Mouse (Mus musculus): ENCODE results near the gene Brwd1. TPM values are rescaled to one million over a fixed set of nuclear protein-coding genes. Genes with fewer than 3 reads are reported as not detected.
"Not testable (repeated sequence)": the region's sequence is repeated elsewhere in the genome, so short reads cannot be mapped to it uniquely, and the experiment has no call there.

Brwd1 gene
- polyA plus RNA-seq, 1 experiment from 2014 or later: 212 TPM

DNA sequence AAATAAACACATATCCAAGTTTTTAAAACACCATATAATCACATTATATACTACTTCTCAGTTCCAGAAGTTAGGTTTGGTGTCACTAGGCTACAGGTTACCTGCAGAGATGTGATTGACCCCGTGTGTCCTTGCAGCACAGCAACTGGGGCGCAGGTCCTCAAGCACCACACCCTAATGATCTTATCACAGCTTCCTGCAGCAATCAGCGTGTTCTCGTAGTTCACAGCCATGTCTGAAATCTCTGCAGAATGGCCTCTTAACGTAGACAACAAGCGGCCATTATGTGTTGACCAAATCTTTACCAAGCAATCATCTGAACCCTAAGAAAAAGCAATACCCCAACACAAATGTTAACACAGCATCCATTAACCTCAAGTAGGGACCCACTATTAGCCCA, 17.7 kb downstream of the Brwd1 start:
- H3K4me1 ChIP-seq: no peaks in the 10 kb centered on the region
- ATAC-seq (ENCODE audit: low FRiP score): no peak
- H3K27ac ChIP-seq: no peak overlapping the region
- H3K4me2 ChIP-seq: no peak overlapping the region
- 96% methylated on average over 6 of the region's 6 CpGs for WGBS
- no peak overlapping the region for H3K4me3 ChIP-seq (replicated peaks)
- no peaks in the 10 kb centered on the region for H3K9me3 ChIP-seq
- H3K36me3 ChIP-seq (replicated peaks): peaks cover 90% of the 10 kb centered on the region
- no peak overlapping the region for H3K9ac ChIP-seq
- H3K27me3 ChIP-seq: no peaks in the 10 kb centered on the region

DNA sequence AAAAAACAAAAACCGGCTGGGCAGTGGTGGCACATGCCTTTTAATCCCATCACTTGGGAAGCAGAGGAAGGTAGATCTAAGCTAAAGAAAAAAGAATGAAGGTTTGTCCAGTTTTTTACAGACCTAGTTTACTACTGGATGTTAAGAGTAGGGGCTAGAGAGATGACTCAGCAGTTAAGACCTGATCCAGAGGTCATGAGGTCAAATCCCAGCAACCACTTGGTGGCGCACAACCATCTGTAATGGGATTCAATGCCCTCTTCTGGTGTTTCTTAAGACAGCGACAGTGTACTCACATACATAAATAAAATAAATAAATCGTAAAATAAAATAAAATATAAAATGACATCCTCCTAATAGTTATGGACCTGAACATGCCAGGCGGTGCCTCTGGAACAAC, 38.2 kb downstream of the Brwd1 start:
- Histone ChIP-seq H3K27me3 (no peaks in the 10 kb centered on the region), H3K36me3 (replicated peaks) (peaks cover 81% of the 10 kb centered on the region), H3K4me3 (replicated peaks) (no peak overlapping the region), H3K9ac (no peak overlapping the region), H3K4me2 (no peak overlapping the region), H3K4me1 (no peaks in the 10 kb centered on the region), H3K9me3 (no peaks in the 10 kb centered on the region), H3K27ac (no peak overlapping the region)
- no peak for ATAC-seq (ENCODE audit: low FRiP score)
- WGBS: 65% methylated on average over 5 of the region's 5 CpGs

DNA sequence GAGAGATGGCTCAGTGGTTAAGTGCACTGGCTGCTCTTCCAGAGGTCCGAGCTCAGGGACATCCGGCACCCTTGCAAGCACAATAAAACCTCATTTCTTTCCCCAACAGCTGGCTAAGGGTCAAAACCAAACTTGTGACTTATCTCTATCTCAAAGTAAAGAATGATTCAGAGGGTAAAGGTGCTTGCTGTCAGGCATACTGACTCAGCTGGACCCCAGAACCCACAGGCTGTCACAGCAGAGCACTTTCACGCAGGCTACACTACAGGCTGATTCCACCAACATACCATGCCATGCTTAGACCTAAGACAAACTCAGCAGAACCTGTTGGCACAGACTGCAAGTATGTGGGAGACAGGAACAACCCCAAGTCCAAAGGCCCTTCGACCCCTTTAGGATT, 41.6 kb downstream of the Brwd1 start:
- Histone ChIP-seq H3K27me3 (no peaks in the 10 kb centered on the region), H3K4me3 (replicated peaks) (no peak overlapping the region), H3K9ac (no peak overlapping the region), H3K4me2 (no peak overlapping the region), H3K4me1 (no peaks in the 10 kb centered on the region), H3K36me3 (replicated peaks) (peaks cover 91% of the 10 kb centered on the region), H3K27ac (no peak overlapping the region), H3K9me3 (no peaks in the 10 kb centered on the region)
- no peak for ATAC-seq (ENCODE audit: low FRiP score)
- 95% methylated on average over 4 of the region's 4 CpGs for WGBS

DNA sequence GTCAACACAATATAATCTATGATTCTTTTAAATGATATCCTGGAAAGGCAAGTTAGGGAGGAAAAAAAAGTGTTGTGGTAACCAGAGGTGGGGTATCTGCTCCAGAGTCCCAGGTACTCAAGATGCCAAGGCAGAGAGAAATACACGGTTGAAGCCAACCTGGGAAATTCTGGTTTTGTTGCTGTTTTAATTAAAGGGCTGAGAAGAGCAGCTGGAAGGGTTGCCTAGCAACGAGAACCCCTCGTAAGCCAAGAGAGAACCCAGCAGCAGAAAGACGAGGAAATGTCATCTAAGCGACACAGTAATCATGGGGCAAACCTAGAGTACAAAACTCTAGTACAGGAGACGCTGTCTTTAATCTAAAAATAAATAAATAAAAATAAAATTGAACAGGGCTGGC, 42.8 kb downstream of the Brwd1 start:
- no peaks in the 10 kb centered on the region for H3K27me3 ChIP-seq
- WGBS: 56% methylated on average over 6 of the region's 6 CpGs
- no peak overlapping the region for H3K27ac ChIP-seq
- peaks cover 93% of the 10 kb centered on the region for H3K36me3 ChIP-seq (replicated peaks)
- no peaks in the 10 kb centered on the region for H3K4me1 ChIP-seq
- no peak overlapping the region for H3K4me3 ChIP-seq (replicated peaks)
- ATAC-seq (ENCODE audit: low FRiP score): no peak
- H3K9ac ChIP-seq: no peak overlapping the region
- no peak overlapping the region for H3K4me2 ChIP-seq
- no peaks in the 10 kb centered on the region for H3K9me3 ChIP-seq

DNA sequence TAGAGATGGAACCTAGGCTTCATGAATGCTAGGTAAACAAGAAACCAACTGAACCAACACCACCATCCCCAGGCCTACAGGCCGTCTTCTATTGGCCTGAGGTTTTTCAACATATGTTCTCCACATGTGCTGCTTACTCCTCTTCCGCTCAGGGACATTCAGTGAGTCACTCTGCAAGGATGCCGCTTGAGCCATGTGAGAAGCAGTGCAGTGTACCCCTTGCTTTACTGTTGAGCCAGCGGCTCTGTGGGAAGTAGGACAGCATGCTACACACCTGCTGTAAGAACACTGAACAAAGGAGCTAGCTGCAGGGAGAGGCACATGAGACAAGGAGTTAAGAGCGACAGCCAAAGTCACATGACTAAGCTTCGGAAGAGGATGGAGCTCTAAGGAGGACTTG, 47.9 kb downstream of the Brwd1 start:
- H3K27ac ChIP-seq: no peak overlapping the region
- 91% methylated on average over 6 of the region's 6 CpGs for WGBS
- peaks cover 96% of the 10 kb centered on the region for H3K36me3 ChIP-seq (replicated peaks)
- H3K4me3 ChIP-seq (replicated peaks): no peak overlapping the region
- no peak overlapping the region for H3K4me2 ChIP-seq
- H3K27me3 ChIP-seq: no peaks in the 10 kb centered on the region
- H3K9me3 ChIP-seq: no peaks in the 10 kb centered on the region
- ATAC-seq (ENCODE audit: low FRiP score): no peak
- H3K4me1 ChIP-seq: no peaks in the 10 kb centered on the region
- no peak overlapping the region for H3K9ac ChIP-seq

DNA sequence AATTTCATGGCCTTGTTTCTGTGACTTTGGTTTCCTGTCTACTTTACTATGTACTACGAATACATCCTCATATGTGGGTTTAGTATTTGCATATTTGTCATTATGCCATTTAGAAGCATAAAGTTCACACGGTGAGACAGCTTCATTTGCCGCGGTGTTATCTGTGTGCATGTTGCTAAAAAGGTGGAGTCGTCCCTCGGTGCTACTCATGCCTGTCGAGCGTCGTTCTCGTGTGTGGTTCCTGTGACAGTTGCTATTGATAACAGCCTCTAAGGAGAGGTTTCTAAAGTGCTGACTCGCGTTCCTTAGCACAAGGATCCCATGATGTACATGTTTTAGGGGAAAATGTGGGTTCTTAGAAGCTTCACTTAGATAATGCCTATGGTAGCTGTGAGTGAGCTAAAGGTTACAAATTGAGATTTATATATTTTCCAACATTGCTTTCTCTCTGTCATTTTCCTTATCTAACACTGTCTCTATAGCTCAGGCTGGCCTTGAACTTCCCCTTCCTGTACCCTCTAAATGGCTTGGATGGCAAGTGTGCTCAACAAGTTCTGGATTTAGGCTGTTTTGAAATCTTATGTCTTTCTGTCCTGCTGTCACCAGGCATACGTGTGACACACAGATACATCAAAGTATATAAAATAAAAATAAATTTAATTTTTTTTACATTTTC, 49.8 kb downstream of the Brwd1 start:
- no peak for ATAC-seq (ENCODE audit: low FRiP score)
- no peaks in the 10 kb centered on the region for H3K9me3 ChIP-seq
- no peak overlapping the region for H3K27ac ChIP-seq
- 92% methylated on average over 13 of the region's 13 CpGs for WGBS
- H3K4me1 ChIP-seq: no peaks in the 10 kb centered on the region
- H3K4me3 ChIP-seq (replicated peaks): no peak overlapping the region
- H3K9ac ChIP-seq: no peak overlapping the region
- H3K27me3 ChIP-seq: no peaks in the 10 kb centered on the region
- H3K4me2 ChIP-seq: no peak overlapping the region
- peaks cover 98% of the 10 kb centered on the region for H3K36me3 ChIP-seq (replicated peaks)

DNA sequence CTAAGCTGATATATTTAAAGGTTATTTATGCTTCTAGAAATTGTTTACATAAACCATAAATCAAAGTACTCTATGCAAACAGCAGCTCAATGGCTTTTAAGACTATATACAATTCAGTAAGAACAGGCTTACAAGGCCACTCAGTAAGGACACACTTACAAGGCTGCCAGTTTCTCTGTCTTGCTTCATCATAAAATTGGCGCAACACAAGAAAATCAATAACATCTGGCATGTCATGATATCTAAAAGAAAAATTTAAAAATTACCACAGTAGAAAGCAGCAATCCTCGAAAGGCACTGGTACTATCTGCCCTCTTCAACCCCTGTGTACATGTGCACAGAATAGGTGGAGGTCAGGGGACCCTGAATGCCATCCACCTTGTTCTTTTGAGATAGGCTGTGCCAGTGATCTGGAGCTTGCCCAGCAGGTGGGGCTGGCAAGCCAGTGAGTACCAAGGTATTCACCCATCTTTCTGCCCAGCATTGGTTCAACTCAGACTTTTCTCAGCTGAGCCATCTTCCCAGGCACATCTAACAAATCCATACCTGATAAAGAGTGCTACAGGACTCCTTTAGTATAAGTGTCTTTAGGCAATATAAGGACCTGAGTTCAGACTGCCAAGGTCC, 51.7 kb downstream of the Brwd1 start:
- Histone ChIP-seq H3K4me2 (no peak overlapping the region), H3K27ac (no peak overlapping the region), H3K9me3 (no peaks in the 10 kb centered on the region), H3K36me3 (replicated peaks) (peaks cover 98% of the 10 kb centered on the region), H3K9ac (no peak overlapping the region), H3K27me3 (no peaks in the 10 kb centered on the region), H3K4me1 (no peaks in the 10 kb centered on the region), H3K4me3 (replicated peaks) (no peak overlapping the region)
- no peak for ATAC-seq (ENCODE audit: low FRiP score)
- WGBS: 94% methylated on average over 2 of the region's 2 CpGs

DNA sequence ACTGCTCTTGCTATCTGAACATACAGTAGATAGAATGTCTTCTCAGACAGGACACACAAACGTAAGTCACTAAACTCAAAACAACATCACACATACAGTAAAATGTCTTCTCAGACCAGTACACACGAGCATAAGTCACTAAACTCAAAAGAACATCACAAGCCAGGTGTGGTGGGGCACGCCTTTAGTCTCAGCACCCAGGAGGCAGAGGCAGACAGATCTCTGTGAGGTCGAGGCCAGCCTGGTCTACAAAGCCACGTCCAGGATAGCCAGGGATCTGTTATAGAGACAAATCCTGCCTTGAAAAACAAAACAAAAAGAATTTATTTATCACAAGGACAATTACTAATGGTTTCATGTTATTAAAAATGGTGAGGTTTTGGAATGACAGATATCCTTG, 56.1 kb downstream of the Brwd1 start:
- Histone ChIP-seq H3K4me2 (no peak overlapping the region), H3K9ac (no peak overlapping the region), H3K27ac (no peak overlapping the region), H3K27me3 (no peaks in the 10 kb centered on the region), H3K4me1 (no peaks in the 10 kb centered on the region), H3K36me3 (replicated peaks) (peaks cover 88% of the 10 kb centered on the region), H3K9me3 (no peaks in the 10 kb centered on the region), H3K4me3 (replicated peaks) (no peak overlapping the region)
- 94% methylated on average over 5 of the region's 5 CpGs for WGBS
- ATAC-seq (ENCODE audit: low FRiP score): no peak

DNA sequence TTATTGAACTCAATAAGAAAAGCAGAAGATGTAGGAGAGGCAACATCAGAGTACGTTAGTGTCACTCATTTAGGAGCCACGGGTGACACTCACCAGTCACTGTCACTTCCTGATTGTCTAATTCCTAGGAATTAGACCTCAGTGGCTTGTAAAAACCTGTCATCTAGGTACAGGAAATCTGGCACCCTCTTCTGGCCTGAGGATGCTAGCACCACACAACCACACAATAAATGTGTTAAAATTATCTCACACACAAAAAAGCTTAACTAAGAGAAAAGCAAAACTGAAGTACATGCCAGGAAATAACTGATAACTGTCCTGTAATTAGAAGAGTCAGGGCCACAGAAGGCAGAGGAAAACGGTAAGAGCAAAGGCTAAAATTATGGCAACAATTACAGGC, 57.1 kb downstream of the Brwd1 start:
- Histone ChIP-seq H3K9me3 (no peaks in the 10 kb centered on the region), H3K4me1 (no peaks in the 10 kb centered on the region), H3K4me2 (no peak overlapping the region), H3K36me3 (replicated peaks) (peaks cover 87% of the 10 kb centered on the region), H3K4me3 (replicated peaks) (no peak overlapping the region), H3K9ac (no peak overlapping the region), H3K27ac (no peak overlapping the region), H3K27me3 (no peaks in the 10 kb centered on the region)
- ATAC-seq (ENCODE audit: low FRiP score): no peak
- WGBS: 87% methylated on average over 3 of the region's 3 CpGs

DNA sequence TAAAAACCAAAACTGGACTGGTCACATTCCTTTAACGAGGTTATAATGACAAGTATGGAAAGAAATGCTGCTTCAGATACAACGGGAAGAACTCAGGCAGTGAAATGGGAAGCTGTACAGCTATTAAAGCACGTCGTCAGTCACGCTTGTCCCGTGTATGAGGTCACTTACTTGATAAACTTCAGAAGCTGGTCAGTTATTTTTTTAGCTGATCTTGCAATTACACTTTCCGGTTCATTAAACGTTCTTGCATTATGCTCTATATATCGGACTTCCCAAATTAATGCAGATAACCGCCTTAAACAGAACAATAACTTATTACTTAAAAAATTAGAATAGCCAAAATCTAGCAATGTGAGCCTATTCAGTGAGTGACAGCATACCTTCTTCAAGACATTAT, 61.3 kb downstream of the Brwd1 start:
- Histone ChIP-seq H3K27me3 (no peaks in the 10 kb centered on the region), H3K9ac (no peak overlapping the region), H3K4me2 (no peak overlapping the region), H3K9me3 (no peaks in the 10 kb centered on the region), H3K4me1 (no peaks in the 10 kb centered on the region), H3K27ac (no peak overlapping the region), H3K36me3 (replicated peaks) (peaks cover 86% of the 10 kb centered on the region), H3K4me3 (replicated peaks) (no peak overlapping the region)
- WGBS: 96% methylated on average over 10 of the region's 10 CpGs
- ATAC-seq (ENCODE audit: low FRiP score): no peak

DNA sequence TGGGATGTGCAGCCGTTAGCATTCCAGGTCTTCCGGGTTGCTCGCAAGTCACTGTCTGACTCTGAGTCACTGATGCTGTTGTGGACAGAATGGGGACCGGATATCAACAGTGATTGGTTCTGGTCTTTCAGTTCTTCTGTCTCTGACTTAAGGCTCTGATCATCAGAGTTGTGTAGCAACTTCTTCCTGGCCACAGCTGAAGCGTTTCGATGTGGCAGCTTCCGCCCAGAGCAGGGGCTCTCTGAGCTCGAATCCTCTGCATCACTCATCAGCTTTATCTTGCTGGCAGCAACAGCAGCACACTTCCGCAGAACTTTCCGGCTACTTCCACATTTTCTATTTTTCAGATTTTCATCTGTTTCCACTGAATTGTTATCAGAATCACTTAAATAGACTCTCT, 73.2 kb downstream of the Brwd1 start:
- peaks cover 27% of the 10 kb centered on the region for H3K36me3 ChIP-seq (replicated peaks)
- no CpG with 5 or more reads among the region's 10 CpGs for WGBS
- ATAC-seq (ENCODE audit: low FRiP score): not testable (repeated sequence)

DNA sequence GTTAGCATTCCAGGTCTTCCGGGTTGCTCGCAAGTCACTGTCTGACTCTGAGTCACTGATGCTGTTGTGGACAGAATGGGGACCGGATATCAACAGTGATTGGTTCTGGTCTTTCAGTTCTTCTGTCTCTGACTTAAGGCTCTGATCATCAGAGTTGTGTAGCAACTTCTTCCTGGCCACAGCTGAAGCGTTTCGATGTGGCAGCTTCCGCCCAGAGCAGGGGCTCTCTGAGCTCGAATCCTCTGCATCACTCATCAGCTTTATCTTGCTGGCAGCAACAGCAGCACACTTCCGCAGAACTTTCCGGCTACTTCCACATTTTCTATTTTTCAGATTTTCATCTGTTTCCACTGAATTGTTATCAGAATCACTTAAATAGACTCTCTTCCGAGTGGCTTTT, 78.0 kb downstream of the Brwd1 start:
- H3K36me3 ChIP-seq (replicated peaks): peaks cover 44% of the 10 kb centered on the region
- ATAC-seq (ENCODE audit: low FRiP score); H3K4me1 ChIP-seq; H3K4me3 ChIP-seq (replicated peaks); H3K9ac ChIP-seq; H3K9me3 ChIP-seq; H3K27me3 ChIP-seq; H3K27ac ChIP-seq; H3K4me2 ChIP-seq: not testable (repeated sequence)
- no CpG with 5 or more reads among the region's 10 CpGs for WGBS

More for the DNA sequence above, 73.2 kb downstream of the Brwd1 start:
- H3K9ac ChIP-seq; H3K4me2 ChIP-seq; H3K27me3 ChIP-seq; H3K27ac ChIP-seq; H3K9me3 ChIP-seq; H3K4me3 ChIP-seq (replicated peaks); H3K4me1 ChIP-seq: not testable (repeated sequence)

DNA sequence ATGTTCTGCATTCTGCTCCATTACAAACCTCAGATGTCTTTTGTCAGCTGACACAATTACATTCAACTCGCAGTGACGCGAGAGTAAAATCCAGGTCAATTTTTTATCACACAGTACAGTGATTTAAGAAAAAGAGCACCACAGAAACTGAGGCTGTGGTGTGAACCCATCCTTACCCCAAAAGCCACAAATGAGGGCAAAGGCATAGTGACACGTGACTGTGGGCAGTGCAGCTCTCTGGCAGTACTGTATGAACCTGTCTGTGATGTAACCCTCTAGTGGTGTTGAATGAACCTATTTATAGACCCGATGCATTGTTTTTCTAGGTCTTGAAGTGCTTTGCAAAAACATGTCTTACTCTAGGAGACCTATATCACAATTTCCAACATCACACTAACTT, 83.0 kb downstream of the Brwd1 start:
- Histone ChIP-seq H3K9me3 (no peaks in the 10 kb centered on the region), H3K9ac (no peak overlapping the region), H3K4me3 (replicated peaks) (no peak overlapping the region), H3K27me3 (no peaks in the 10 kb centered on the region), H3K4me1 (no peaks in the 10 kb centered on the region), H3K4me2 (no peak overlapping the region), H3K27ac (no peak overlapping the region), H3K36me3 (replicated peaks) (peaks cover 69% of the 10 kb centered on the region)
- WGBS: 92% methylated on average over 5 of the region's 5 CpGs
- no peak for ATAC-seq (ENCODE audit: low FRiP score)

Measured in forebrain, embryonic 12.5 days (tissue).